Mouse (Mus musculus) neural tube, embryonic 15.5 days (tissue): Measurements from ENCODE around the gene Ralgps1. TPM values are rescaled to one million over a fixed set of nuclear protein-coding genes. Genes with fewer than 3 reads are reported as not detected.

ENCODE experiments used
- ATAC-seq: fragments of 200-750 bp; cut with Nextera tagmentation; 2 replicates; pipeline ENCODE4 v1.8.0; 2017; ENCODE audit warnings: mild to moderate bottlenecking, moderate TSS enrichment, moderate library complexity; ENCODE audit not compliant: low FRiP score
- H3K27ac ChIP-seq: fragments of 300-500 bp; sonication (generic); replicated peaks from 2 replicates; pipeline ENCODE4 v1.5.1; 2015; ENCODE audit warnings: mild to moderate bottlenecking, inconsistent platforms
- H3K27me3 ChIP-seq: fragments of 300-500 bp; sonication (generic); replicated peaks from 2 replicates; pipeline ENCODE4 v1.6.1; 2015; ENCODE audit warnings: inconsistent platforms
- H3K36me3 ChIP-seq: fragments of 300-500 bp; sonication (generic); 2 replicates; pipeline ENCODE4 v1.6.1; 2015; ENCODE audit warnings: inconsistent platforms
- H3K4me1 ChIP-seq: fragments of 300-500 bp; sonication (generic); 2 replicates; pipeline ENCODE4 v1.6.1; 2015; ENCODE audit warnings: inconsistent platforms
- H3K4me2 ChIP-seq: fragments of 300-500 bp; sonication (generic); 2 replicates; pipeline ENCODE4 v1.6.1; 2015; ENCODE audit warnings: inconsistent platforms, mild to moderate bottlenecking, moderate library complexity
- H3K4me3 ChIP-seq: fragments of 300-500 bp; sonication (generic); replicated peaks from 2 replicates; pipeline ENCODE4 v1.5.1; 2015; ENCODE audit warnings: mild to moderate bottlenecking, inconsistent platforms
- H3K9ac ChIP-seq: fragments of 300-500 bp; sonication (generic); replicated peaks from 2 replicates; pipeline ENCODE4 v1.6.1; 2015; ENCODE audit warnings: mild to moderate bottlenecking, inconsistent platforms
- H3K9me3 ChIP-seq: fragments of 300-500 bp; sonication (generic); replicated peaks from 2 replicates; pipeline ENCODE4 v1.6.1; 2016; ENCODE audit warnings: inconsistent platforms
- WGBS: fragments of 180-500 bp; shearing (Covaris S2); methylation state at CpG from one replicate; pipeline ENCODE4 v1.1.7; 2015; ENCODE audit warnings: mixed read lengths; 5-methylcytosine and 5-hydroxymethylcytosine counted together
- polyA plus RNA-seq: library from polyadenylated mRNA; unstranded; fragments of >200 nt; fragmentation: Nextera tagmentation; extraction: Ambion mirVana; gene quantifications from 2 replicates; pipeline ENCODE4 v1.2.1, GENCODE M21; 2015

Ralgps1 gene
- polyA plus RNA-seq, 1 experiment from 2014 or later: 34.9 TPM

DNA sequence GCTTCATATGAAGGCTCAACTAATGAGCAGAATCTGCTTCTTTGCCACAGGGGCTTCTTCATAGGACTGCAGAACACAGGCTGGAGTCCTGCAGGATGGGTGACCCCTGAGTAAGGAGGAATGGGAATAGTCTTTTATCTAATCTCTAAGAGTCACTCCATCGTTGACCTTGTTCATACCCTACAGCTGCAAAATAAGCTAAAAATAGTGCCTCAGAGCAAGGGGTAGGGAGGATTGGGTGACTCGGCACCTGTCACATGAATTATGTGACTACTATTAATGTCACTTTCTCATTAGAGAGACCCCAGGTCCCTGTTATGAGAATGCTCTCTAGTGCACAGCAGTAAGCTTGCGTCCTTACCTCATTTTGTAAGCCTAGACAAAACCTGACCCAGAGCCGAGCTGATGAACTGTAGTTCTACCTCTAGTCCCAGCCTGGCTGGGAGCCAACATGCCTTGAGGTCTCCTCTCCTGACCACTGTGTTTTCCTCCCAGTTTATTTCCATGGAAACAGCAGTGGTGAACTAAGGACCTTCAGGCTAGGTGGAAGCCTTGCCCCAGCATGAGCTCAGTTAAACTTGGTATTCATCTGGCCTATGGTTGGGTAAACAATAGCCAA lies 117.6 kb downstream of the Ralgps1 start:
- Histone ChIP-seq H3K4me1 (peaks cover 17% of the 10 kb centered on the region), H3K9ac (no peak overlapping the region), H3K27ac (no peak overlapping the region), H3K36me3 (0 out of 2 replicates have a peak, but pooled peaks cover 3% of the 10 kb centered on the region), H3K27me3 (no peaks in the 10 kb centered on the region), H3K9me3 (no peaks in the 10 kb centered on the region), H3K4me3 (no peak overlapping the region), H3K4me2 (no peak overlapping the region)
- ATAC-seq: no peak
- 52% methylated on average over 4 of the region's 4 CpGs for WGBS

DNA sequence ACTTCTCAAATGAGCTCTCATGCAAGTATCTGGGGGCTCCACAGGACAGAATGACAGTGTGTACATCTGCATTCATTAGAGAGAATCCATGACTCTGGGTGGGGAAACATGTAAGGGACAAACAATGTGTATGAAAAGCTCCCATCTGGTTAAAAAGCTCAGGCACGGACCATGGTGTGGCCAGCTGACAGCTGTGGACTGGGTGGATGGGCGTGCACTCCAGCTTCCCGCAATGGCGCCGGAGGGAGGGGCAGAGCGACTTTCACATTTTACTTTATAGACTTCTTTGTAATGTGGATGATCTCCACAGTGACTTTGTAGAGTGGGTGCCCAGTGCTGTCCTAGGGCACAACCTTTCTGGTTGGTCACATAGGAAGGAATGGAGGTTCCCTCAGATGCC lies 118.5 kb downstream of the Ralgps1 start:
- 87% methylated on average over 6 of the region's 6 CpGs for WGBS
- H3K9me3 ChIP-seq: no peaks in the 10 kb centered on the region
- H3K4me2 ChIP-seq: no peak overlapping the region
- H3K27me3 ChIP-seq: no peaks in the 10 kb centered on the region
- 0 out of 2 replicates have a peak, but pooled peaks cover 3% of the 10 kb centered on the region for H3K36me3 ChIP-seq
- no peak overlapping the region for H3K9ac ChIP-seq
- peaks cover 17% of the 10 kb centered on the region for H3K4me1 ChIP-seq
- H3K27ac ChIP-seq: no peak overlapping the region
- no peak for ATAC-seq
- no peak overlapping the region for H3K4me3 ChIP-seq

DNA sequence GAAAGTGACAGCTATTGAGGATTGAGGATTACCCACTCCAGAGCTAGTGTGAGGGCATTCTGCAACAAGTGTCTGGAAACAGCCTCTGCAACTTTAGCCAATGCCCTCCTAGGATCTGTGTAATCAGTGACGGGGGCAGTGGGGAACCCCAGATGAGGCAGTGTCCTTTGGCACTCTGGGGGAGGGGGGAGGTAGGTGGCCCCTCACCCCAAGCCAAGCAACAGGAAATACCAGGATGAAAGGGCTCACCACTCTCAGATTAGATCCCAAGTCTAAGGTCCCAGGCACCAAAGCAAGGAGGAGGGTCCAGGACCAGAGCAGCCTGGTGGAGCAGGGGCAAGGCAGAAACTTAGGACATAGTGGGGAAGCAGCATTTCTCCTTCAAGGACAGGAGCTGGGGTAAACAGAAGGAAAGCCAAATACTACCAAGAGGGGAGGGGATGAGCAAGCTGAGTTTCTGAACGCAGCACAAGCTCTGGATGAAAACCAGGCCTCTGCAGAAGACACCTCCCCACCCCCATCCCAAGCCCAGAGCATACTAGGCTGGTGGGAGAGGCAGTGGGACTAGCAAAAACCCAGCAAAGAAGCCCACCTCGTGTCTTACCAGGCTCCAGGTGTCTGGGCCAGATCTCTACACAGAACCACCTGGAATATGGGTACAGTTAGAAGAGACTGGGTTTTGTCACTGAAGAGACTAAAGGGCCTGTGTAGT lies 121.2 kb downstream of the Ralgps1 start:
- Histone ChIP-seq H3K36me3 (peaks cover 9% of the 10 kb centered on the region; the same call in 1 of the 2 replicates), H3K27ac (no peak overlapping the region)
- WGBS: 73% methylated on average over 3 of the region's 3 CpGs

DNA sequence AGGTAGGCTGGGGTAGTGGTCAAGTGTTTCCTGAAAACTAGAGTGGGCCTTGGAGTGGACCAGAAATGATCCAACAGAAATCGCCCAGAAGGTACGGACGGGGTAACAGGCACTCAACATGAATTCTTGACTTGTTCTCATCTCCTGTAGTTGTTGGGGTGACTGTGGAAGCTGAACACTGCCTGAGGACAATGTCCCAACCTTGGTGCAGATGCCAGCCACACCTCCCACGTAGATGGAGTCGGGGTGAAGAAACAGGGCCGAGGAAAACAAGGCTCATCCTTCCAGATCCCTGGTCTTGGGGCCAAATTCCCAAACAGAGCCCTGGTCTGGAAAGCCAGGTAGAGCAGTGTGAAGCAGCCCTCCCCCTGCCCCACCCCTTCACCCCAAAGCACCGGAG lies 122.7 kb downstream of the Ralgps1 start:
- Histone ChIP-seq H3K9ac (no peak overlapping the region), H3K4me2 (no peak overlapping the region), H3K9me3 (no peaks in the 10 kb centered on the region), H3K27me3 (no peaks in the 10 kb centered on the region), H3K36me3 (peaks cover 9% of the 10 kb centered on the region; the same call in 1 of the 2 replicates), H3K4me3 (no peak overlapping the region), H3K27ac (no peak overlapping the region), H3K4me1 (peaks cover 5% of the 10 kb centered on the region; the same call in 1 of the 2 replicates)
- no peak for ATAC-seq
- WGBS: 91% methylated on average over 7 of the region's 7 CpGs

More for the DNA sequence above, 121.2 kb downstream of the Ralgps1 start:
- H3K9me3 ChIP-seq: no peaks in the 10 kb centered on the region
- no peak overlapping the region for H3K9ac ChIP-seq
- H3K4me1 ChIP-seq: peaks cover 17% of the 10 kb centered on the region
- no peaks in the 10 kb centered on the region for H3K27me3 ChIP-seq
- ATAC-seq: no peak
- H3K4me3 ChIP-seq: no peak overlapping the region
- H3K4me2 ChIP-seq: no peak overlapping the region

DNA sequence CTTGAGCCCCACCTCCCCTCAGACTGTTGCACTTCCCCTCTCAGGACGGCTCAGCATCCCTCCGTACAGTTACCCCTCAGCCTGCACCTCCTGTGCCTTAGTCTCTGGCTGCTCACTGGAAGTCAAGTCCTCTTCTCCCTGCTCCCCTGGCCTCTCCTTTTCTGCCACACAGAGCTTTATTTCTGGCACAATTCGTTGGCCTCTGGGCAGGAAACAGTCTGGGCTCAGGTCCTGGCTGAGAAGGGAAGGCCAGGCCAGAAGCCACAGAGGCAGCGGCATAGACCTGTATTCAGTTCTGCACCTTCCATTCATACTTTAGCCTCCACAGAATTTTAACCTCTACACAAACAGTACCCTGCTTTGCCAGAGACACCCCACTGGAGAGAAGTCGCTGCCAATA lies 124.4 kb downstream of the Ralgps1 start:
- WGBS: 84% methylated on average over 5 of the region's 5 CpGs
- H3K27me3 ChIP-seq: no peaks in the 10 kb centered on the region
- H3K4me2 ChIP-seq: no peak overlapping the region
- H3K27ac ChIP-seq: no peak overlapping the region; the same call in 1 of the 2 replicates
- H3K9ac ChIP-seq: no peak overlapping the region
- peaks cover 14% of the 10 kb centered on the region for H3K36me3 ChIP-seq
- no peak for ATAC-seq
- H3K9me3 ChIP-seq: no peaks in the 10 kb centered on the region
- H3K4me3 ChIP-seq: no peak overlapping the region
- H3K4me1 ChIP-seq: 0 out of 2 replicates have a peak, but pooled peaks cover 3% of the 10 kb centered on the region

DNA sequence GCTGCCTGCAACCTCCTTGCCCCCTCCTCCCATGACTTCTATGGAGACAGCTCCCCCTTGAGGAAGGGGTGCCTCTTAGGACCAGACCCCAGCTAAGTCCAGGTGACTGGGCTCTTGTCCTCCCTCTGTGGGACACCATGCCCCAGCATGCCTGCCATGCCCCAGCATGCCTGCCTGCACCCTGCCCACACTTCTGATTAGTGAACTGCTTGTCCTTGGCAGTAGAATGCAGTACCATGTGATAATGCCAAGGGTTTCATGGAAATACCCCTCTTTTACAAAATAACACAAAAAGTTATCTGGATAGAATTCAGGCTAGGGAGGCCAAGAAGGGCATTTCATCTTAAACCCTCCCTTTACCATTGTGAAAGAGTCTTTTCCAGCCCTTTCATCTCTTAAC lies 125.9 kb downstream of the Ralgps1 start:
- Histone ChIP-seq H3K36me3 (peaks cover 15% of the 10 kb centered on the region), H3K9ac (no peak overlapping the region), H3K4me3 (no peak overlapping the region), H3K9me3 (no peaks in the 10 kb centered on the region), H3K4me1 (0 out of 2 replicates have a peak, but pooled peaks cover 3% of the 10 kb centered on the region), H3K4me2 (no peak overlapping the region), H3K27me3 (no peaks in the 10 kb centered on the region), H3K27ac (no peak overlapping the region)
- no peak for ATAC-seq

DNA sequence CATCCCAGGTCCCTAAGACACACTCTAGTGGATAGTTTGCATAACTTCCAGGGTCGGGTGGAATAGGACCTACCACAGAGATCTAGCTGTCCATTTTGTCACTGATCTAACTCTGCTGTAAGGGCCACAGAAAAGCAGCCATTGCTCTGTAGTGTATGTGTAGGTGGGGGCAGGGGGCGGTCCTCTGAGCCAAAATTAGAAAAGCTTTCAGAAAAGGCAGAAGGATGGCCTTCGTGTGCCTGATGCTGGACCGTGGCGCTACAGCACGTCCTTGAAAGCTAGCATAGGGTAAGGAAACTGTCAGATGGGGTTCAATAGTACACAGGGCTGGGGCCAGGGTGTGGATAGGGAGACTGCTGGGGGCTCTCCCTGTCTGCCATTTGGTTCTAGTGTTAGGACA lies 126.4 kb downstream of the Ralgps1 start:
- H3K27me3 ChIP-seq: no peaks in the 10 kb centered on the region
- H3K4me1 ChIP-seq: 0 out of 2 replicates have a peak, but pooled peaks cover 3% of the 10 kb centered on the region
- no peak overlapping the region for H3K9ac ChIP-seq
- 89% methylated on average over 6 of the region's 6 CpGs for WGBS
- no peak for ATAC-seq
- no peaks in the 10 kb centered on the region for H3K9me3 ChIP-seq
- H3K36me3 ChIP-seq: peaks cover 13% of the 10 kb centered on the region
- H3K4me2 ChIP-seq: no peak overlapping the region
- no peak overlapping the region for H3K27ac ChIP-seq
- H3K4me3 ChIP-seq: no peak overlapping the region

DNA sequence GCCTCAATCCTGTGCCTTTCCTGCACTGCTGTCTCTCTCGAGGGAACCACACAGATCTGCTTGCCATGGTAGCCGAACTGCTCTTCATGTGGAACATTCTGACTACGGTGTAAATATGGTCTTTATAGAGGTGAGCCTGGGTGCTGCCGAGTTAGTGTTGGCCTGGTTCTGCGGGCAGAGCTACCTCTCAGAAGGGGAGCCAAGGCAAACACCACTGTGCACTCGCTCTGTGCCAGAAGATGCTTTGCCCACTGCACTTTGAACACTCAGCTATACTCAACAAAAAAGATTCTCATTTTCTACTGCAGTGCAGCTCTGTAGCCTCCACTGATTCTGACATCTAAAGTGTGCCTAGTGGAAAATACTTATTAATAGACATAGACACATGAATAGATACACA lies 133.7 kb downstream of the Ralgps1 start:
- Histone ChIP-seq H3K4me3 (no peak overlapping the region), H3K4me1 (peaks cover 25% of the 10 kb centered on the region), H3K27me3 (no peaks in the 10 kb centered on the region), H3K9ac (no peak overlapping the region), H3K4me2 (no peak overlapping the region), H3K9me3 (no peaks in the 10 kb centered on the region), H3K36me3 (peaks cover 6% of the 10 kb centered on the region), H3K27ac (no peak overlapping the region)
- WGBS: 68% methylated on average over 6 of the region's 6 CpGs
- no peak for ATAC-seq

DNA sequence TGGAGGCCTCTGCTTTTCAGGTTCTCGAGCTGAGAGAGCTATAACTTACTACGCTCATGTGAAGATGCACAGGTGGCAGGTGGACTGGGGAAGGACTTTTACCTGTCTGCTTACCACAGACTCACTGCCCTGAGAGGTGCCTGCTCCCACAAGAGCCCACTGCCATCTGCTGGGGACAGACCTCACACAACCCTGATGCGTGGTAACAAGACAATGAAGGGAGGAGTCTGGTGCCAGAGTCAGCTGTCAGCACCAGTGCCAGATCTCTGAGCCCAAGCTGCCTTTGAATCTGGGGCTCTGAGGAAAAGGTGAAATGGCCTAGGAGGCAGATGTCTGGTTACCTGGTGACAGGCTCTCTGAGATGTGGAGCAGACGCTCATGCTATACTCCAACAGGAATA lies 136.4 kb downstream of the Ralgps1 start:
- peaks cover 22% of the 10 kb centered on the region for H3K4me1 ChIP-seq
- no peak overlapping the region for H3K4me3 ChIP-seq
- H3K27me3 ChIP-seq: no peaks in the 10 kb centered on the region
- H3K9ac ChIP-seq: no peak overlapping the region
- no peaks in the 10 kb centered on the region for H3K36me3 ChIP-seq
- H3K27ac ChIP-seq: peak overlapping the region; percentile 18; the same call in 1 of the 2 replicates
- H3K4me2 ChIP-seq: no peak overlapping the region
- 82% methylated on average over 4 of the region's 4 CpGs for WGBS
- ATAC-seq: no peak
- H3K9me3 ChIP-seq: no peaks in the 10 kb centered on the region

DNA sequence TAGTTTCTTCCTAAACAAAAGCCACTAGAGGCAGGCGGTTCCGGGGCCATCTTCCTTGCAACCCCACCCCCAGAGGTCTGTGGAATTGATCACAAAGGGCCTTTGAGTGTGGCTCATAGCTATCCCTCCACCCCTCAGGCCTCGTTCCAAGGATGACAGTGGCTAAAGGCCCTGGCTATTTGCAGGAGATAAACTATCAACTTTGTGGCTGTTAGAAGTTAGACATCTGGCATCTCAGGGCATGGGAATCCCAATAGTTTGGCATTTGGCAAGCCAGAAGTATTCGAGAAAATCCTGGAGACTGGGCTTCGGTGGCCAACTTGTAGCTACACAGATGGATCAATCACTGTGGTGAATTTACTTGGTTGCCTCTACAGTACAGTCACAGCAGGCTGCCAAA lies 137.4 kb downstream of the Ralgps1 start:
- no peak overlapping the region for H3K4me3 ChIP-seq
- H3K27ac ChIP-seq: no peak overlapping the region
- no peaks in the 10 kb centered on the region for H3K27me3 ChIP-seq
- no peak for ATAC-seq
- no peak overlapping the region for H3K9ac ChIP-seq
- H3K9me3 ChIP-seq: no peaks in the 10 kb centered on the region
- WGBS: 60% methylated on average over 5 of the region's 5 CpGs
- no peak overlapping the region for H3K4me2 ChIP-seq
- H3K4me1 ChIP-seq: peaks cover 22% of the 10 kb centered on the region
- H3K36me3 ChIP-seq: no peaks in the 10 kb centered on the region

DNA sequence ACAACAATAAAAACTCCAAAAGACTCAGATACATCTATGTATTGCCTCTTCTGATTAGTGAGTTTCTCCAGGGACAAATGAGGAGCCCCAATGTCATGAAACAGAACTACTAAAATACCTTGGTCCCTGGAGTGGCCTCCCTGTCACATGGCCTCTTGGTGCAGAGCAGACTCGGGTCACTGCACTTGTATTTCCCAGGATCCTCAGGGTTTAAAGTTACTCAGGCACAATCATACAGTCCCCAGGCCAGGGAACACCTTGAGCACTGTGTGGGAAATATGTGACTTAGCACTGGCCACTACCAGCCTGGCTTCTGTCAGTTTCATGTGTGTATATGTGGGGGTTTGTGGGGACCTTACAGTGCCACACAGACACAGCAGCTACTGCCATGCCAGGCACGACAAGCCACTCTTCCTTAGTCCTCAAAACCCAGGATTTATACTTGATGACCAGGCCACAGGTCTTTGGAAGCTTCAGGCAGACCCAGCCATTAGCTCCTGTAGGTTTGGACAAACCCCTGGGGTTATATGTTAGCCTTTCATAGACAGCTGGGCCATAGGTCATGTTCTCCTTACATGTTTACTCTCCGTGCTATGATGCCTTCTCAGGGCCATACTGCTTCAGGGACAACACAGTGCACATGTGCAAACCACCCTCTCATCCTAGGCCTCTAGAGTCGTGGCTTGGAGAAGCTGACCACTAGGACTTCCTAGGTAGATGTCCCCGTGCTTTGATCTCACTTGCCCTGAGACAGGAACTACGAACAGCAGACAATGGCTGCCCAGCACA lies 138.3 kb downstream of the Ralgps1 start:
- no peak overlapping the region for H3K4me2 ChIP-seq
- peaks cover 22% of the 10 kb centered on the region for H3K4me1 ChIP-seq
- no peaks in the 10 kb centered on the region for H3K36me3 ChIP-seq
- no peaks in the 10 kb centered on the region for H3K9me3 ChIP-seq
- no peak overlapping the region for H3K4me3 ChIP-seq
- ATAC-seq: no peak
- H3K27me3 ChIP-seq: no peaks in the 10 kb centered on the region
- WGBS: 80% methylated on average over 6 of the region's 6 CpGs
- no peak overlapping the region for H3K27ac ChIP-seq
- no peak overlapping the region for H3K9ac ChIP-seq
